ENCODE assay signal across 9 mouse cellular contexts in the genomic region with DNA sequence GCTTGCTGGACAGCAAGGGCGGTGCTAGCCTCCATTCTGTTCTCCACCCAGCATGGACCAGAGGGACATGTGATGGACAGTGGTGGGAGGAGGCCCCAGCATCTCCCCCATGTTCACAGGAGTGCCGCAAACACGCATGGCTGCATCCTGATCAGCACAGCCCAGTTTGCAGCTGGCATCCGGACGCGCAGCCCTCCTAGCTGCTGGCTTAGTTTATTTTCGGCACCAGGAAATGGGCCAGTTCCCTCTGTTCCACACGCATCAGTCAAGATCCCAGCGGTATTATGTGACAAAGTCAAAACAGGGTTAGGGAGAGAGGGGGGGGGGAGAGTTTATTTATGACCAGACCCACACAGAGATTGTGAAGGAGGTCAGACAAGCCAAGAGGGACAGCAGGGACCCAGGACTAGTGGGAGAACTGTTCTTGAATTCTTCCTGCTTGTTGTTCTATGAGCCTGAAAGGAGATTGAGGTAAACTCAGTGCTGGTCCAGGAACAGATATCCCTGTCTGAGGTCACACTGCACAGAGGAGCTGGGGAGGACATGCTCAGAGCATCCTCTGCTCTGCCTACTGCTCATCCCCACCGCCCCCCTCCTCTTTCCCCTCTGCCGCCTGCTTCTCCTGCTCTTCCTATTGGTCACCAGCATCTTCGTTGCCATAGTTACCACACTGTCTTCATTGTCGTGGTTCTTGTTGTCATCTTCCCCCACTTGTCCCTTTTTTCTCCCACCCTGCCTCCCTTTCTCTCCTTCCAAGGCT. TPM values are rescaled to one million over a fixed set of nuclear protein-coding genes. Genes with fewer than 3 reads are reported as not detected.
DNase-seq lines count a peak whose midpoint lies in the region; ATAC-seq lines count a peak whose summit lies in the region.
"Had no signal": no experiment of that assay in that cellular context is flagged by ENCODE, and none has a peak within 500 bp of the region (broad histone marks: within the 10 kb centered on the region; RNA-seq: fewer than 3 reads in every experiment).

No protein-coding gene starts in this region.

- no peaks in the 10 kb centered on the region for H3K9me3 ChIP-seq in hindbrain, embryonic 10.5 days
- H3K9me3 ChIP-seq in midbrain, embryonic 10.5 days (replicated peaks): no peaks in the 10 kb centered on the region

- H3K4me1 ChIP-seq in hindbrain, embryonic 10.5 days (replicated peaks): peaks cover 30% of the 10 kb centered on the region
- H3K4me1 ChIP-seq in midbrain, embryonic 10.5 days: peaks cover 31% of the 10 kb centered on the region

- WGBS in hindbrain, embryonic 10.5 days: 61% methylated on average over 13 of the region's 13 CpGs
- 68% methylated on average over 13 of the region's 13 CpGs for WGBS in midbrain, embryonic 10.5 days

- DNase-seq in cerebellum, adult 8-10 months: no peak
- DNase-seq in fibroblast of lung, adult 2 months (ENCODE audit: low read depth): peak; percentile 40
- DNase-seq in hindbrain, embryonic 10.5 days (ENCODE audit: low spot score): no peak
- DNase-seq in layer of hippocampus, postnatal 14 days (ENCODE audit: low spot score in 2 of 2): peak; percentile 35 to 55
- peak; percentile 42 for DNase-seq in midbrain, embryonic 10.5 days (ENCODE audit: low spot score)
- peak; percentile 87 for DNase-seq in skeletal muscle tissue, adult 2 months (ENCODE audit: low read depth, low spot score)
- DNase-seq in natural killer cell, adult 2 months (ENCODE audit: low spot score in 2 of 2): no peak

- ATAC-seq in cerebellum, adult (ENCODE audit: insufficient number of reproducible peaks, low FRiP score, low TSS enrichment): peak; percentile 49; the same call in 1 of the 2 replicates

- no peaks in the 10 kb centered on the region for H3K27me3 ChIP-seq in hindbrain, embryonic 10.5 days (ENCODE audit: insufficient read depth, poor library complexity, severe bottlenecking)
- H3K27me3 ChIP-seq in midbrain, embryonic 10.5 days (ENCODE audit: low read depth, poor library complexity, severe bottlenecking): no peaks in the 10 kb centered on the region

- H3K27ac ChIP-seq in hindbrain, embryonic 10.5 days: peak overlapping the region; percentile 68
- peak overlapping the region; percentile 11 for H3K27ac ChIP-seq in midbrain, embryonic 10.5 days (replicated peaks)
- H3K27ac ChIP-seq: macrophage had no signal

- H3K36me3 ChIP-seq in hindbrain, embryonic 10.5 days: no peaks in the 10 kb centered on the region
- no peaks in the 10 kb centered on the region for H3K36me3 ChIP-seq in midbrain, embryonic 10.5 days

- no peak overlapping the region for H3K4me3 ChIP-seq in hindbrain, embryonic 10.5 days
- no peak overlapping the region for H3K4me3 ChIP-seq in midbrain, embryonic 10.5 days

RNA-seq across cellular contexts. Expression of gene Myo5c, which starts 22.6 kb away (rescaled TPM):
- polyA plus RNA-seq in hindbrain, embryonic 10.5 days (2016; fragmentation: Nextera tagmentation; extraction: Ambion mirVana): 0.52 and 1.6 TPM in 2 replicates
- 1 to 10 TPM in 1 of 2 experiments, under 1 TPM in 1; 0.58 to 1.6 TPM for total RNA-seq in layer of hippocampus, postnatal 14 days (2021)
- polyA plus RNA-seq in midbrain, embryonic 10.5 days (2016; fragmentation: Nextera tagmentation; extraction: Ambion mirVana): 0.52 and 0.77 TPM in 2 replicates
- polyA plus RNA-seq: macrophage had no signal

RNA-seq across cellular contexts. Expression of gene Gnb5, which starts 51.7 kb away (rescaled TPM):
- 26.0 and 27.6 TPM in 2 replicates for polyA plus RNA-seq in hindbrain, embryonic 10.5 days (2016; fragmentation: Nextera tagmentation; extraction: Ambion mirVana)
- total RNA-seq in layer of hippocampus, postnatal 14 days (2021): 100 to 1,000 TPM; 115 to 120 TPM
- polyA plus RNA-seq in midbrain, embryonic 10.5 days (2016; fragmentation: Nextera tagmentation; extraction: Ambion mirVana): 29.3 and 30.9 TPM in 2 replicates

Comparison
In these comparisons a context has a peak if more than half of its experiments do, and no peak if none do; other contexts are left out.
1. DNase-seq: peak in fibroblast of lung, adult 2 months (single experiment), layer of hippocampus, postnatal 14 days (2 of 2), midbrain, embryonic 10.5 days (single experiment) and skeletal muscle tissue, adult 2 months (single experiment); none in cerebellum, adult 8-10 months (single experiment), hindbrain, embryonic 10.5 days (single experiment) and natural killer cell, adult 2 months (0 of 2).